Mouse (Mus musculus) limb, embryonic 10.5 days (tissue): Measurements from ENCODE around the gene Ccdc30. TPM values are rescaled to one million over a fixed set of nuclear protein-coding genes. Genes with fewer than 3 reads are reported as not detected.
"Not testable (repeated sequence)": the region's sequence is repeated elsewhere in the genome, so short reads cannot be mapped to it uniquely, and the experiment has no call there.

Experiments used
- DNase-seq: peaks from one replicate; pipeline ENCODE4 v3.0.0-alpha.2; 2017; ENCODE audit warnings: low spot score
- H3K27ac ChIP-seq: fragments of 300-500 bp; sonication (generic); 2 replicates; pipeline ENCODE4 v1.5.1; 2016; ENCODE audit warnings: mild to moderate bottlenecking
- H3K27me3 ChIP-seq: fragments of 300-500 bp; sonication (generic); 2 replicates; pipeline ENCODE4 v1.6.1; 2016; ENCODE audit warnings: low read depth, mild to moderate bottlenecking; ENCODE audit not compliant: poor library complexity, severe bottlenecking
- H3K36me3 ChIP-seq: fragments of 300-500 bp; sonication (generic); 2 replicates; pipeline ENCODE4 v1.6.1; 2016; ENCODE audit warnings: mild to moderate bottlenecking, moderate library complexity
- H3K4me1 ChIP-seq: fragments of 300-500 bp; sonication (generic); 2 replicates; pipeline ENCODE4 v1.6.1; 2016
- H3K4me3 ChIP-seq: fragments of 300-500 bp; sonication (generic); 2 replicates; pipeline ENCODE4 v1.5.1; 2016; ENCODE audit warnings: mild to moderate bottlenecking, moderate library complexity
- H3K9me3 ChIP-seq: fragments of 300-500 bp; sonication (generic); replicated peaks from 2 replicates; pipeline ENCODE4 v1.6.1; 2016; ENCODE audit warnings: mild to moderate bottlenecking
- WGBS: fragments of 180-500 bp; shearing (Covaris S2); methylation state at CpG from one replicate; pipeline ENCODE4 v1.1.7; 2016; 5-methylcytosine and 5-hydroxymethylcytosine counted together
- polyA plus RNA-seq: library from polyadenylated mRNA; unstranded; fragments of >200 nt; fragmentation: Nextera tagmentation; extraction: Ambion mirVana; gene quantifications from 2 replicates; pipeline ENCODE4 v1.2.1, GENCODE M21; 2016

Gene Ccdc30
- polyA plus RNA-seq, 1 experiment from 2014 or later = 7.0 TPM

DNA sequence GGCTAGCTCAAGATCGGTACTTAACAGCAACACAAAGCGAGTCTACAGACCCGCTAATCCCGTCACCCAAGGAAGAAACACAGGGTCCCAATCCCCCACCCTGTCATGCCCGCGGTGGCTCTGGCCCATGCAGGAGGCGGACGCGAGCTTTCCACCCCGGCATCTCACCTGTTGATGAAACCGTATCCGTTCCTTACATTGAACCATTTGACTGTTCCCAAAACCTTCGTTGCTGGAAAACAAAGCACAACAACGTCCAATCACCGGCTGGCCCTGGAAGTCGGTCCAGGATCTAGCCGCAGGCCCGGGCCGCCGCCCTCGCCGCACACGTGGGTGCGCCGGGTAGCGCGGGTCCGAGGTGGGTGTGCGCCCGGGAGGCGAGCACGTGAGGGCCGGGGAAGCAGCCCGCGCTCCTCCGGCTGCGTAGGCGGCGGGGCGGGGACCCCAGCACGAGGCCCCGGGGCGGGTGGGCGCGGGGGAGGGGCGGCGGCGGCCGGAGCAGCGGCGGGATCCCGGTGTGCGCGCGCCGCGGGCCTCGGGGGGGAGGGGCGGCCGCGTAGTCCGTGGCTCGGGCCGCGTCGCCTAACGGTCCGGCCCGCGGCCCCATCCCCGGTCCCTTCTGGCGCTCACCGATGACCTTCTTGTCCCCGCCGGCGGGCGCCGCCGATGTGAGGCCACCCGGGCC is 121.6 kb downstream of the Ccdc30 start:
- Histone ChIP-seq H3K4me1 (peaks cover 22% of the 10 kb centered on the region), H3K9me3 (no peaks in the 10 kb centered on the region), H3K27me3 (no peaks in the 10 kb centered on the region), H3K36me3 (peaks cover 39% of the 10 kb centered on the region), H3K4me3 (peak overlapping the region; percentile 99), H3K27ac (peak overlapping the region; percentile 97)
- DNase-seq = peak; percentile 66
- WGBS = under 1% methylated on average over 66 of the region's 80 CpGs

GRCm38 (mm10) chr4:119292771-119293573 is 122.3 kb downstream of the Ccdc30 start:
- H3K4me1 ChIP-seq = peaks cover 22% of the 10 kb centered on the region
- DNase-seq = peak; percentile 46
- H3K4me3 ChIP-seq = peak overlapping the region; percentile 99
- H3K27me3 ChIP-seq = no peaks in the 10 kb centered on the region
- WGBS = 3% methylated on average over 24 of the region's 24 CpGs
- peaks cover 46% of the 10 kb centered on the region for H3K36me3 ChIP-seq
- H3K27ac ChIP-seq = peak overlapping the region; percentile 97
- H3K9me3 ChIP-seq = no peaks in the 10 kb centered on the region

DNA sequence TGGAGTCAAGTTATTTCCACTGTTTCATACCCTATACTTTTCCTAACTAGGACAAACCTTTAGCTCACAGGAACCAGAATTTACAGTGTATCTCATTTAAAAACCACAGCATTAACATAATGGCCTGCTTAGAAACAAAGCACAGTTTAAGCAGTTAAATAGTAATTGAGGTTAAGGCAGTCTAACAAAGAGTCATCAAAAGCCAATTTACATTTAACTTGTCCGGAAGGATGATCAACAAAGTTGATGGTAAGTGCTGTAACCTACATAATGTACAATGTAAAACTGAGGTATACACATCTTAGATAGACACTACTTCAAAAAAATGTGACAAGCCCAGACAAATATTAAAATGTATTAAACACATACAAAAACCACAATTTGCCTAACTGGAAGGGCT is 123.4 kb downstream of the Ccdc30 start:
- DNase-seq = no peak
- WGBS = 96% methylated on average over 1 of the region's 1 CpGs
- no peak overlapping the region for H3K27ac ChIP-seq
- peaks cover 57% of the 10 kb centered on the region for H3K36me3 ChIP-seq
- no peaks in the 10 kb centered on the region for H3K9me3 ChIP-seq
- H3K27me3 ChIP-seq = no peaks in the 10 kb centered on the region
- peaks cover 22% of the 10 kb centered on the region for H3K4me1 ChIP-seq
- H3K4me3 ChIP-seq = peak overlapping the region; percentile 99

- Histone ChIP-seq H3K4me3 (no peak overlapping the region), H3K9me3 (no peaks in the 10 kb centered on the region), H3K27me3 (no peaks in the 10 kb centered on the region), H3K4me1 (no peaks in the 10 kb centered on the region), H3K36me3 (peaks cover 95% of the 10 kb centered on the region), H3K27ac (no peak overlapping the region)
- DNase-seq = no peak
- 89% methylated on average over 2 of the region's 2 CpGs for WGBS
Observed at GRCm38 (mm10) chr4:119285336-119285735, 130.0 kb downstream of the Ccdc30 start.

GRCm38 (mm10) chr4:119284861-119285260 is 130.5 kb downstream of the Ccdc30 start:
- no peaks in the 10 kb centered on the region for H3K9me3 ChIP-seq
- H3K36me3 ChIP-seq = peaks cover 95% of the 10 kb centered on the region
- H3K4me1 ChIP-seq = no peaks in the 10 kb centered on the region
- no peak overlapping the region for H3K4me3 ChIP-seq
- no peaks in the 10 kb centered on the region for H3K27me3 ChIP-seq
- 88% methylated on average over 1 of the region's 1 CpGs for WGBS
- H3K27ac ChIP-seq = no peak overlapping the region
- no peak for DNase-seq

GRCm38 (mm10) chr4:119278784-119279183 is 136.5 kb downstream of the Ccdc30 start:
- peaks cover 97% of the 10 kb centered on the region for H3K36me3 ChIP-seq

DNA sequence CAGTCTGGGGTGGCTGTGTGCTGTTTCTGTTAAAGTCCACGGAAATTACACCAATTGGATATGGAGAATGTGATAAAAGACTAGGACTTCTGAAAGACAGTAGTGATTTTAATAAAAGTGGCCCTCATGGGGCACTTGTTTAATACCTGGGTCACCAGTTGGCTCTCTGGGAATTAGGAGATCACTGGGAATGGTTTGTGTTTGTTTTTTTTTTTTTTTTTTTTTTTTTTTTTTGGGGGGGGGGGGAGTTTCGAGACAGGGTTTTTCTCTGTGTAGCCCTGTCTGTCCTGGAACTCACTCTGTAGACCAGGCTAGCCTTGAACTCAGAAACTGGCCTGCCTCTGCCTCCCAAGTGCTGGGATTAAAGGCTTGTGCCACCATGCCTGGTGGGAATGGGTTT is 139.6 kb downstream of the Ccdc30 start:
- Histone ChIP-seq H3K9me3 (no peaks in the 10 kb centered on the region), H3K4me3 (no peak overlapping the region), H3K36me3 (peaks cover 97% of the 10 kb centered on the region), H3K27me3 (no peaks in the 10 kb centered on the region), H3K27ac (no peak overlapping the region), H3K4me1 (no peaks in the 10 kb centered on the region)
- DNase-seq = no peak
- WGBS = 81% methylated on average over 2 of the region's 2 CpGs

More at GRCm38 (mm10) chr4:119278784-119279183, 136.5 kb downstream of the Ccdc30 start:
- 93% methylated on average over 15 of the region's 15 CpGs for WGBS
- H3K27ac ChIP-seq, H3K9me3 ChIP-seq, H3K27me3 ChIP-seq, DNase-seq, H3K4me1 ChIP-seq, H3K4me3 ChIP-seq: not testable (repeated sequence)

GRCm38 (mm10) chr4:119275226-119275625 is 140.1 kb downstream of the Ccdc30 start:
- Histone ChIP-seq H3K27me3 (no peaks in the 10 kb centered on the region), H3K9me3 (no peaks in the 10 kb centered on the region), H3K27ac (no peak overlapping the region), H3K4me1 (no peaks in the 10 kb centered on the region), H3K4me3 (no peak overlapping the region), H3K36me3 (peaks cover 98% of the 10 kb centered on the region)
- 90% methylated on average over 2 of the region's 2 CpGs for WGBS
- no peak for DNase-seq

- Histone ChIP-seq H3K4me1 (no peaks in the 10 kb centered on the region), H3K27me3 (no peaks in the 10 kb centered on the region), H3K36me3 (peaks cover 98% of the 10 kb centered on the region), H3K9me3 (no peaks in the 10 kb centered on the region), H3K27ac (no peak overlapping the region), H3K4me3 (no peak overlapping the region)
- DNase-seq = no peak
- WGBS = 82% methylated on average over 1 of the region's 1 CpGs
Observed at GRCm38 (mm10) chr4:119274627-119275026, 140.7 kb downstream of the Ccdc30 start.

Other genes with a start within 250 kb of the Ccdc30 start
- 10.1 and 10.3 TPM in 2 replicates for gene Zfp691, start 241.3 kb downstream of the Ccdc30 start, polyA plus RNA-seq
- gene Ermap, start 225.5 kb downstream of the Ccdc30 start, polyA plus RNA-seq = 6.8 and 7.7 TPM in 2 replicates
- gene Svbp, start 220.2 kb downstream of the Ccdc30 start, polyA plus RNA-seq = 115 and 133 TPM in 2 replicates
- gene Tmem269, start 197.3 kb downstream of the Ccdc30 start, polyA plus RNA-seq = not detected in 2 replicates
- 38.1 and 43.3 TPM in 2 replicates for gene AU022252, start 182.8 kb downstream of the Ccdc30 start, polyA plus RNA-seq
- gene P3h1, start 182.6 kb downstream of the Ccdc30 start, polyA plus RNA-seq = 12.7 and 16.0 TPM in 2 replicates
- gene Cldn19, start 160.1 kb downstream of the Ccdc30 start, polyA plus RNA-seq = not detected in 2 replicates
- 1,026 and 1,071 TPM in 2 replicates for gene Ybx1, start 120.9 kb downstream of the Ccdc30 start, polyA plus RNA-seq
- 152 and 173 TPM in 2 replicates for gene Ppih, start 95.0 kb downstream of the Ccdc30 start, polyA plus RNA-seq
- 37.1 and 41.4 TPM in 2 replicates for gene Ppcs, start 6.9 kb upstream of the Ccdc30 start, polyA plus RNA-seq
- gene Zmynd12, start 7.3 kb upstream of the Ccdc30 start, polyA plus RNA-seq = 0.20 TPM in 1 of 2 replicates, not detected in the other
- gene Rimkla, start 77.1 kb upstream of the Ccdc30 start, polyA plus RNA-seq = 0.46 and 0.86 TPM in 2 replicates
- 22.0 and 25.2 TPM in 2 replicates for gene Foxj3, start 121.5 kb upstream of the Ccdc30 start, polyA plus RNA-seq
- 0.90 and 2.5 TPM in 2 replicates for gene Frg2f1, start 124.0 kb upstream of the Ccdc30 start, polyA plus RNA-seq
- not detected in 2 replicates for gene Guca2a, start 222.2 kb upstream of the Ccdc30 start, polyA plus RNA-seq
- not detected in 2 replicates for gene Guca2b, start 243.4 kb upstream of the Ccdc30 start, polyA plus RNA-seq